Mouse (Mus musculus): ENCODE measurements around the gene Nol12.

DNA sequence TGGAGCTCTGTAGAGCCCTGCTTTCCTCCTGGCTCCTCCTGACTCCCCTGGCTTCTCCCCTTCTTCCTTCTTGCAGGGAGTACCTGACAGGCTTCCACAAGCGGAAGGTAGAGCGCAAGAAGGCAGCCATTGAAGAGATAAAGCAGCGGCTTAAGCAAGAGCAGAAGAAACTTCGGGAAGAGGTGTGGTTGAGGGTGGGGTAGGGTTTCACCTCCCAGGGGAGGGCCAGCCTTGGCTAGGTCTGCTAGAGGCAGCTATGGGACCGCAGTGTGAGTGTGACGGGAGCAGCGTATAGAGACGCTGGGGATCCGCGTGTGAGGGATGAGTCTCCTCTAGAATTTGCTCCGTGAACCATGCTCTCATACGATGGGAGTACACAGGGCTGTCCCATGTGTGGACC is 1.7 kb downstream of the Nol12 start:
- TF ChIP-seq CTCF (IDR thresholded peaks at IDR 0.05; ENCODE audit: low read depth, low read length) = no peak
- no peak for TF ChIP-seq GATA1 (IDR thresholded peaks at IDR 0.05; ENCODE audit: borderline replicate concordance, low read length)
- no peak for TF ChIP-seq POLR2AphosphoS5 (IDR thresholded peaks at IDR 0.05; ENCODE audit: insufficient replicate concordance, low read depth, low read length)

Measured in G1E (cell line).